Mouse (Mus musculus): ENCODE results near the gene Szt2. TPM values are rescaled to one million over a fixed set of nuclear protein-coding genes. Genes with fewer than 3 reads are reported as not detected.

Gene Szt2
- total RNA-seq (2017): 15.8 and 17.5 TPM in 2 replicates

GRCm38 (mm10) chr4:118409142-118409900 is at the start of gene Szt2, which contains the start of gene Med8:
Gene Szt2 (minus strand): TSS chr4:118409273.
Gene Med8 (plus strand): TSS chr4:118409337.
- ATAC-seq (ENCODE audit: extremely low read depth, insufficient number of reproducible peaks, low FRiP score, poor library complexity, severe bottlenecking): peak; percentile 98

GRCm38 (mm10) chr4:118457345-118457975 is 48.4 kb upstream of the Szt2 start, which contains the start of gene Mpl:
Gene Mpl (minus strand): TSS chr4:118457513.
- ATAC-seq (ENCODE audit: extremely low read depth, insufficient number of reproducible peaks, low FRiP score, poor library complexity, severe bottlenecking): no peak

GRCm38 (mm10) chr4:118446415-118447153 is 37.5 kb upstream of the Szt2 start:
- ATAC-seq (ENCODE audit: extremely low read depth, insufficient number of reproducible peaks, low FRiP score, poor library complexity, severe bottlenecking): no peak

GRCm38 (mm10) chr4:118445781-118446414 is 36.8 kb upstream of the Szt2 start:
- no peak for ATAC-seq (ENCODE audit: extremely low read depth, insufficient number of reproducible peaks, low FRiP score, poor library complexity, severe bottlenecking)

GRCm38 (mm10) chr4:118445088-118445487 is 36.0 kb upstream of the Szt2 start:
- no peak for ATAC-seq (ENCODE audit: extremely low read depth, insufficient number of reproducible peaks, low FRiP score, poor library complexity, severe bottlenecking)

GRCm38 (mm10) chr4:118437829-118438253 is 28.8 kb upstream of the Szt2 start:
- no peak for ATAC-seq (ENCODE audit: extremely low read depth, insufficient number of reproducible peaks, low FRiP score, poor library complexity, severe bottlenecking)

GRCm38 (mm10) chr4:118436820-118437603 is 27.9 kb upstream of the Szt2 start, which contains the start of gene Cdc20:
Gene Cdc20 (minus strand): TSS chr4:118437352.
- ATAC-seq (ENCODE audit: extremely low read depth, insufficient number of reproducible peaks, low FRiP score, poor library complexity, severe bottlenecking): peak; percentile 93

- no peak for ATAC-seq (ENCODE audit: extremely low read depth, insufficient number of reproducible peaks, low FRiP score, poor library complexity, severe bottlenecking)
These were observed 23.3 kb upstream of the Szt2 start for GRCm38 (mm10) chr4:118432332-118432731.

- no peak for ATAC-seq (ENCODE audit: extremely low read depth, insufficient number of reproducible peaks, low FRiP score, poor library complexity, severe bottlenecking)
These were observed 20.3 kb upstream of the Szt2 start for GRCm38 (mm10) chr4:118429215-118429895.

GRCm38 (mm10) chr4:118428531-118429214 is 19.6 kb upstream of the Szt2 start:
- no peak for ATAC-seq (ENCODE audit: extremely low read depth, insufficient number of reproducible peaks, low FRiP score, poor library complexity, severe bottlenecking)

GRCm38 (mm10) chr4:118427768-118428451 is 18.8 kb upstream of the Szt2 start, which contains the start of gene Elovl1:
Gene Elovl1 (plus strand): TSS chr4:118428093.
- peak; percentile 66 for ATAC-seq (ENCODE audit: extremely low read depth, insufficient number of reproducible peaks, low FRiP score, poor library complexity, severe bottlenecking)

GRCm38 (mm10) chr4:118427415-118427767 is 18.3 kb upstream of the Szt2 start:
- no peak for ATAC-seq (ENCODE audit: extremely low read depth, insufficient number of reproducible peaks, low FRiP score, poor library complexity, severe bottlenecking)

- peak; percentile 33; the same call in 1 of the 2 replicates for ATAC-seq (ENCODE audit: extremely low read depth, insufficient number of reproducible peaks, low FRiP score, poor library complexity, severe bottlenecking)
These were observed 16.3 kb upstream of the Szt2 start for GRCm38 (mm10) chr4:118425374-118425773.

GRCm38 (mm10) chr4:118424541-118425160 is 15.6 kb upstream of the Szt2 start:
- no peak for ATAC-seq (ENCODE audit: extremely low read depth, insufficient number of reproducible peaks, low FRiP score, poor library complexity, severe bottlenecking)

- no peak for ATAC-seq (ENCODE audit: extremely low read depth, insufficient number of reproducible peaks, low FRiP score, poor library complexity, severe bottlenecking)
These were observed 12.3 kb upstream of the Szt2 start for GRCm38 (mm10) chr4:118421384-118421783.

GRCm38 (mm10) chr4:118417112-118417797 is 8.2 kb upstream of the Szt2 start:
- no peak for ATAC-seq (ENCODE audit: extremely low read depth, insufficient number of reproducible peaks, low FRiP score, poor library complexity, severe bottlenecking)

All from neutrophil, adult 5-6 weeks (primary cell).